Mouse (Mus musculus) ES-E14 (cell line): ENCODE measurements around the gene Psd4. TPM values are rescaled to one million over a fixed set of nuclear protein-coding genes. Genes with fewer than 3 reads are reported as not detected.

Experiments
- DNase-seq: peaks from one replicate; pipeline ENCODE4 v3.0.0-alpha.2; 2013; ENCODE audit warnings: low read depth, low spot score
- H3K27ac ChIP-seq: 2 replicates; pipeline ENCODE4 v1.5.1; 2012; ENCODE audit warnings: low read depth, mild to moderate bottlenecking, low read length, moderate library complexity, mixed read lengths; ENCODE audit not compliant: poor library complexity, insufficient read depth, severe bottlenecking
- H3K36me3 ChIP-seq: 2 replicates; pipeline ENCODE4 v1.6.1; 2012; ENCODE audit warnings: mild to moderate bottlenecking, low read length, moderate library complexity, mixed read lengths; ENCODE audit not compliant: control insufficient read depth, poor library complexity, insufficient read depth, severe bottlenecking
- H3K4me1 ChIP-seq, 2 experiments: fragments of 150-350 bp in 1 of 2; sonication (generic) in 1 of 2; 2 replicates each; pipeline ENCODE4 v1.6.1; 2012; ENCODE audit warnings: low read length in 2 of 2, mild to moderate bottlenecking in 1 of 2, mixed read lengths in 1 of 2; ENCODE audit not compliant: control insufficient read depth in 2 of 2, insufficient read depth in 2 of 2, poor library complexity in 1 of 2
- H3K4me3 ChIP-seq, 2 experiments: fragments of 150-350 bp in 1 of 2; sonication (generic) in 1 of 2; 2 replicates each; pipeline ENCODE4 v1.5.1; 2012; ENCODE audit warnings: low read length in 2 of 2, low read depth in 1 of 2, mild to moderate bottlenecking in 1 of 2, mixed read lengths in 1 of 2; ENCODE audit not compliant: insufficient read depth in 1 of 2, poor library complexity in 1 of 2, severe bottlenecking in 1 of 2
- H3K9ac ChIP-seq: 2 replicates; pipeline ENCODE4 v1.6.1; 2012; ENCODE audit warnings: low read depth, mild to moderate bottlenecking, low read length, mixed read lengths; ENCODE audit not compliant: poor library complexity, insufficient read depth, severe bottlenecking
- H3K9me3 ChIP-seq: fragments of 150-350 bp; sonication (generic); 2 replicates; pipeline ENCODE4 v1.6.1; 2012; ENCODE audit warnings: low read depth, mild to moderate bottlenecking, low read length; ENCODE audit not compliant: control insufficient read depth, insufficient read depth
- CHD2 ChIP-seq: IDR thresholded peaks from 2 replicates; pipeline ENCODE4 v1.6.1; 2014; ENCODE audit warnings: mild to moderate bottlenecking, low read depth, low read length, inconsistent platforms
- HCFC1 ChIP-seq: IDR thresholded peaks from 2 replicates; pipeline ENCODE4 v1.6.1; 2012; ENCODE audit warnings: low read length, inconsistent platforms, borderline replicate concordance; ENCODE audit not compliant: insufficient read depth
- MAFK ChIP-seq: IDR thresholded peaks from 2 replicates; pipeline ENCODE4 v1.6.1; 2014; ENCODE audit warnings: mild to moderate bottlenecking, low read depth, low read length, inconsistent platforms; ENCODE audit not compliant: insufficient read depth
- ZC3H11A ChIP-seq: IDR thresholded peaks from 2 replicates; pipeline ENCODE4 v1.6.1; 2012; ENCODE audit warnings: low read depth, mild to moderate bottlenecking, inconsistent platforms, low read length, borderline replicate concordance
- ZNF384 ChIP-seq: IDR thresholded peaks from 2 replicates; pipeline ENCODE4 v1.6.1; 2012; ENCODE audit warnings: low read depth, low read length, inconsistent platforms
- in situ Hi-C, 2 experiments: fragments of 600-800 bp; cut with MboI; formaldehyde crosslinking; loops; one replicate each; pipeline ENCODE4 v1.15.1; 2025; ENCODE audit warnings: low sequenced_read_pairs in 2 of 2, inconsistent platforms in 1 of 2; ENCODE audit not compliant: unreplicated experiment in 2 of 2
- total RNA-seq: library from RNA; depleted of rRNA; stranded (reverse); fragments of 300-350 nt; gene quantifications from 2 replicates; pipeline ENCODE4 v1.2.3, GENCODE M21; 2012; rRNA removed

Gene Psd4
- total RNA-seq, 1 experiment = 8.3 TPM

DNA sequence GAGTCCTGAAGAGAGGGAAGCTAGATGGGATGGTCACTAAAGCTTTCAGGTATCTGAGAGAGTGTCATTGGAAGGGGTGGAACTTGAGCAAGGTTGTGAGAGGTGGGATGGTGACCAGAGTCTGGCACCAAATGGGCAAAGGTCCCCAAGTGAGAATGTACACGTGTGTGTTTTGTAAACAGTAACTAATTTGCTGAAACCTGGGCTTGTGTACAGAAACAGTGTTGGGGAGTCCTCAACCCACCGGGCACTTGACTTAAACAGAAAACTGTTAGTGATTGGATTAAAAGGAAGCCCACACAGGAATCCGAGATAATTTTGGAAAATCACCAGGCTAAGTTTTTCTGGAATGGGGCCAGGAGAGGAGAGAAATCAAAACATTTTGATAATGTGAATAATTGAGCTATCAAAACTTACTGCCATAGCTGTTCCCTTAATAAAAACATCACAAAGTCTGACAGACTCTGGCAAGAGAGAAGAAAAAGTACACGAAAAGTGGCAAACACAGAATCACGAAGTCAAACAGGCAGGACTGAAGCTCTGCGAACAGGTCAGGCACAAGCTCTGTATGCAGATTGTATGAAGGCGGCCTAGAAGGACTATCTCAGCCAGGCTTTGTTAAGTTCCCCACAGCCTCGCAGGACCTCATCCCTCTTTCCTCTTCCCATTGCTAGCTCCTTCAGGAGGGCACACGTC is 92.9 kb downstream of the Psd4 start:
- TF ChIP-seq ZNF384 (no peak), MAFK (no peak), HCFC1 (no peak), CHD2 (no peak), ZC3H11A (no peak)
- Histone ChIP-seq H3K36me3 (no peaks in the 10 kb centered on the region), H3K9me3 (no peaks in the 10 kb centered on the region), H3K4me1 (peaks cover 0 to 4% of the 10 kb centered on the region in 2 experiments; a peak in 2 of 4 replicates), H3K4me3 (0 out of 4 replicates have a peak overlapping the region, but pooled peaks of 1 of the 2 experiments have one; percentile 26), H3K27ac (no peak overlapping the region), H3K9ac (peak overlapping the region; percentile 38; the same call in 1 of the 2 replicates)
- no peak for DNase-seq
- in situ Hi-C loops = no loop called here

DNA sequence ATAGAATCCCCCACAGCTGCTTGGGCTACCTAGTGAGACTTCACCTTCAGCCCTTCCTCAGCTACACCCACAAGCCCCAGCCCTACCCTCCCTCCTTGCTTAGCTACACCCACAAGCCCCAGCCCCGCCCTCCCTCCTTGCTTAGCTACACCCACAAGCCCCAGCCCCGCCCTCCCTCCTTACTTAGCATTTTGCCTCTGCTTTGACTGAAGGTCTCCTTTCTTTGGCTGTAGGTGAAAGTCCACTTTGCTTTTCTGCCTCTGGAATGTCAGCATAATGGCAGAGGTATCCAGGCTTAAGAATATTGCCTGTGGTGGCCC is 93.4 kb downstream of the Psd4 start:
- Histone ChIP-seq H3K9ac (peak overlapping the region; percentile 38; the same call in 1 of the 2 replicates), H3K27ac (no peak overlapping the region), H3K36me3 (no peaks in the 10 kb centered on the region), H3K4me3 (0 out of 4 replicates have a peak overlapping the region, but pooled peaks of 1 of the 2 experiments have one; percentile 26), H3K4me1 (peaks cover 0 to 4% of the 10 kb centered on the region in 2 experiments; a peak in 2 of 4 replicates), H3K9me3 (no peaks in the 10 kb centered on the region)
- in situ Hi-C loops = no loop called here
- TF ChIP-seq MAFK (no peak), ZC3H11A (no peak), CHD2 (no peak), ZNF384 (no peak), HCFC1 (no peak)
- peak; percentile 50 for DNase-seq

Other genes starting within 250 kb of the Psd4 start
- gene Il1f8, start 214.4 kb upstream of the Psd4 start, total RNA-seq = not detected in 2 replicates
- gene Il1f9, start 181.1 kb upstream of the Psd4 start, total RNA-seq = not detected in 2 replicates
- gene Il1f6, start 152.2 kb upstream of the Psd4 start, total RNA-seq = not detected in 2 replicates
- gene Il1f5, start 90.6 kb upstream of the Psd4 start, total RNA-seq = not detected in 2 replicates
- not detected in 2 replicates for gene Il1f10, start 76.4 kb upstream of the Psd4 start, total RNA-seq
- gene Il1rn, start 30.7 kb upstream of the Psd4 start, total RNA-seq = not detected in 2 replicates
- gene Pax8, start 108.0 kb downstream of the Psd4 start, total RNA-seq = 1.5 and 2.2 TPM in 2 replicates